Mouse (Mus musculus) heart, embryonic 16.5 days (tissue): ENCODE results near the gene Grip1. TPM values are rescaled to one million over a fixed set of nuclear protein-coding genes. Genes with fewer than 3 reads are reported as not detected.

Source experiments
- polyA plus RNA-seq: library from polyadenylated mRNA; unstranded; fragments of >200 nt; fragmentation: Nextera tagmentation; extraction: Ambion mirVana; gene quantifications from 2 replicates; pipeline ENCODE4 v1.2.1, GENCODE M21; 2015

The Grip1 gene
- polyA plus RNA-seq, 1 experiment from 2014 or later: 1.6 TPM

Other genes with a start within 250 kb of the Grip1 start
- 34.6 and 37.6 TPM in 2 replicates for gene Cand1, start 213.8 kb upstream of the Grip1 start, polyA plus RNA-seq